Mouse (Mus musculus): ENCODE measurements at regions not wholly inside any gene's neighbourhood (a gene's known extent, or its start where the extent isn't known, plus 50 kb on each side); places are given as distances from the start of the nearest gene placed in this dataset.

- DNase-seq (ENCODE audit: low spot score), result no peak
Measured at GRCm38 (mm10) chr2:47053689-47054088, 1760.2 kb upstream of the Acvr2a start.

- no peak for DNase-seq (ENCODE audit: low spot score)
Measured at GRCm38 (mm10) chr2:47074191-47074590, 1739.7 kb upstream of the Acvr2a start.

GRCm38 (mm10) chr2:47075225-47075624, 1738.7 kb upstream of the Acvr2a start:
- DNase-seq (ENCODE audit: low spot score), result no peak

GRCm38 (mm10) chr2:47088635-47089034, 1725.3 kb upstream of the Acvr2a start:
- DNase-seq (ENCODE audit: low spot score), result no peak

- no peak for DNase-seq (ENCODE audit: low spot score)
Measured at GRCm38 (mm10) chr2:47095993-47096392, 1717.9 kb upstream of the Acvr2a start.

GRCm38 (mm10) chr2:47139435-47139834, 1674.5 kb upstream of the Acvr2a start:
- peak; percentile 4 for DNase-seq (ENCODE audit: low spot score)

GRCm38 (mm10) chr2:47184067-47184802, 1629.7 kb upstream of the Acvr2a start:
- DNase-seq (ENCODE audit: low spot score), result no peak
